Mouse (Mus musculus) heart, adult 2 months (tissue): ENCODE data around the gene Prr15l. TPM values are rescaled to one million over a fixed set of nuclear protein-coding genes. Genes with fewer than 3 reads are reported as not detected.
A peak's percentile ranks its signal among the peaks of the same experiment; 100 is the strongest.

Source experiments
- DNase-seq, 2 experiments: peaks; one replicate each; pipeline ENCODE4 v3.0.0; 2021
- H3K27ac ChIP-seq: fragments of 200-600 bp; 2 replicates; pipeline ENCODE4 v1.8.1; 2022
- H3K27me3 ChIP-seq: fragments of 200-500 bp; 2 replicates; pipeline ENCODE4 v1.6.1; 2012; ENCODE audit warnings: mild to moderate bottlenecking, low read length, inconsistent platforms, mixed read lengths; ENCODE audit not compliant: control insufficient read depth, insufficient read depth
- H3K36me3 ChIP-seq: fragments of 200-500 bp; 2 replicates; pipeline ENCODE4 v1.6.1; 2012; ENCODE audit warnings: low read length, inconsistent platforms; ENCODE audit not compliant: control insufficient read depth, insufficient read depth
- H3K4me1 ChIP-seq: fragments of 200-500 bp; 2 replicates; pipeline ENCODE4 v1.6.1; 2011; ENCODE audit warnings: low read length; ENCODE audit not compliant: control insufficient read depth, insufficient read depth
- H3K4me3 ChIP-seq: fragments of 200-600 bp; 2 replicates; pipeline ENCODE4 v1.8.1; 2022
- H3K79me2 ChIP-seq: fragments of 200-500 bp; replicated peaks from 2 replicates; pipeline ENCODE4 v1.6.1; 2012; ENCODE audit warnings: mild to moderate bottlenecking, inconsistent platforms, low read length, moderate library complexity, mixed read lengths; ENCODE audit not compliant: control insufficient read depth, insufficient read depth
- H3K9ac ChIP-seq: fragments of 200-500 bp; 2 replicates; pipeline ENCODE4 v1.6.1; 2012; ENCODE audit warnings: low read depth, mild to moderate bottlenecking, control low read depth, inconsistent platforms, low read length, mixed read lengths
- CTCF ChIP-seq: fragments of 200-600 bp; IDR thresholded peaks from 2 replicates; pipeline ENCODE4 v1.8.1; 2022; ENCODE audit warnings: antibody characterized with exemption, mild to moderate bottlenecking, moderate library complexity
- EP300 ChIP-seq: fragments of 200-500 bp; IDR thresholded peaks from 2 replicates; pipeline ENCODE4 v1.6.1; 2011; ENCODE audit warnings: low read depth, low read length, control low read depth; ENCODE audit not compliant: insufficient read depth
- POLR2A ChIP-seq: fragments of 200-500 bp; IDR thresholded peaks from 2 replicates; pipeline ENCODE4 v1.6.1; 2011; ENCODE audit warnings: mild to moderate bottlenecking, low read depth, low read length, control low read depth; ENCODE audit not compliant: insufficient read depth
- WGBS: fragments of 180-500 bp; shearing (Covaris S2); methylation state at CpG from one replicate; pipeline ENCODE4 v1.1.7; 2018; 5-methylcytosine and 5-hydroxymethylcytosine counted together
- intact Hi-C: fragments of 180-260 bp; cut with DNase I; formaldehyde crosslinking; loops from one replicate; pipeline ENCODE4 v1.15.1; 2025
- polyA plus RNA-seq: library from polyadenylated mRNA; depleted of rRNA; stranded (reverse); fragments of >200 nt; gene quantifications from 2 replicates; pipeline ENCODE4 v1.2.3, GENCODE M21; 2012
- total RNA-seq, 2 experiments: library from RNA; stranded (reverse); gene quantifications; 2 replicates each; pipeline ENCODE4 v1.2.3; 2021

Gene Prr15l
- total and polyA plus RNA-seq, 3 experiments, result 0.93 to 2.5 (median 2.1) TPM

- peak overlapping the region; percentile 31; the same call in 1 of the 2 replicates for H3K27ac ChIP-seq
- intact Hi-C loops, result no loop called here
- 61% methylated on average over 16 of the region's 16 CpGs for WGBS
- no peak overlapping the region for H3K9ac ChIP-seq
- no peak overlapping the region for H3K4me3 ChIP-seq
- H3K79me2 ChIP-seq, result no peaks in the 10 kb centered on the region
- H3K4me1 ChIP-seq, result no peaks in the 10 kb centered on the region; the same call in 1 of the 2 replicates
- TF ChIP-seq POLR2A, result no peak
- no peak for TF ChIP-seq EP300
- no peaks in the 10 kb centered on the region for H3K27me3 ChIP-seq
- no peaks in the 10 kb centered on the region for H3K36me3 ChIP-seq
- no peak for DNase-seq
These were observed 25.0 kb upstream of the Prr15l start for GRCm38 (mm10) chr11:96902639-96903635.

- H3K27ac ChIP-seq, result peak overlapping the region; percentile 73
- no peaks in the 10 kb centered on the region; the same call in 1 of the 2 replicates for H3K4me1 ChIP-seq
- 32% methylated on average over 15 of the region's 15 CpGs for WGBS
- H3K36me3 ChIP-seq, result no peaks in the 10 kb centered on the region
- H3K9ac ChIP-seq, result no peak overlapping the region
- peak; percentile 58 to 64 for DNase-seq
- TF ChIP-seq POLR2A (no peak), EP300 (peak; percentile 66; the same call in 1 of the 2 replicates)
- no peaks in the 10 kb centered on the region for H3K27me3 ChIP-seq
- intact Hi-C loops, result no loop called here
- no peaks in the 10 kb centered on the region for H3K79me2 ChIP-seq
- H3K4me3 ChIP-seq, result no peak overlapping the region
These were observed 21.3 kb upstream of the Prr15l start for GRCm38 (mm10) chr11:96906431-96907161.

GRCm38 (mm10) chr11:96908594-96908993, 19.3 kb upstream of the Prr15l start:
- intact Hi-C loops, result no loop called here
- WGBS, result 95% methylated on average over 12 of the region's 12 CpGs
- Histone ChIP-seq H3K27ac (no peak overlapping the region), H3K9ac (no peak overlapping the region), H3K4me1 (no peaks in the 10 kb centered on the region; the same call in 1 of the 2 replicates), H3K79me2 (no peaks in the 10 kb centered on the region), H3K4me3 (no peak overlapping the region), H3K36me3 (no peaks in the 10 kb centered on the region), H3K27me3 (no peaks in the 10 kb centered on the region)
- no peak for TF ChIP-seq CTCF
- no peak for TF ChIP-seq POLR2A
- no peak for TF ChIP-seq EP300
- no peak for DNase-seq

GRCm38 (mm10) chr11:96910003-96910402, 17.9 kb upstream of the Prr15l start:
- no peaks in the 10 kb centered on the region for H3K79me2 ChIP-seq
- 25% methylated on average over 7 of the region's 7 CpGs for WGBS

GRCm38 (mm10) chr11:96912682-96913081, 15.2 kb upstream of the Prr15l start:
- H3K9ac ChIP-seq, result no peak overlapping the region
- 54% methylated on average over 11 of the region's 11 CpGs for WGBS
- TF ChIP-seq POLR2A (no peak), EP300 (no peak), CTCF (no peak)

More at GRCm38 (mm10) chr11:96910003-96910402, 17.9 kb upstream of the Prr15l start:
- no peaks in the 10 kb centered on the region; the same call in 1 of the 2 replicates for H3K4me1 ChIP-seq
- intact Hi-C loops, result loop anchor here (1.0 to 5.0 kb wide), 2 partner anchors 43 to 148 kb away; no protein-coding TSS in a partner anchor
- H3K4me3 ChIP-seq, result no peak overlapping the region
- H3K9ac ChIP-seq, result no peak overlapping the region
- peak; percentile 76 to 80 for DNase-seq
- no peak for TF ChIP-seq POLR2A
- peak; percentile 92 for TF ChIP-seq CTCF
- peak; percentile 76; the same call in 1 of the 2 replicates for TF ChIP-seq EP300
- H3K36me3 ChIP-seq, result no peaks in the 10 kb centered on the region
- no peaks in the 10 kb centered on the region for H3K27me3 ChIP-seq
- no peak overlapping the region for H3K27ac ChIP-seq

More at GRCm38 (mm10) chr11:96912682-96913081, 15.2 kb upstream of the Prr15l start:
- H3K4me1 ChIP-seq, result no peaks in the 10 kb centered on the region
- H3K27ac ChIP-seq, result no peak overlapping the region
- H3K36me3 ChIP-seq, result no peaks in the 10 kb centered on the region
- no peak for DNase-seq
- H3K4me3 ChIP-seq, result no peak overlapping the region
- intact Hi-C loops, result loop anchor here (5.0 kb wide), 1 partner anchor 150 kb away; no protein-coding TSS in a partner anchor
- H3K79me2 ChIP-seq, result no peaks in the 10 kb centered on the region
- no peaks in the 10 kb centered on the region for H3K27me3 ChIP-seq
